Mouse (Mus musculus) adrenal gland, postnatal 36 days (tissue): Measurements from ENCODE around the gene Tcte1. TPM values are rescaled to one million over a fixed set of nuclear protein-coding genes. Genes with fewer than 3 reads are reported as not detected.

Experiments used
- DNase-seq, 2 experiments: peaks; one replicate each; pipeline ENCODE4 v3.0.0; 2021; ENCODE audit warnings: mixed read lengths in 1 of 2
- total RNA-seq, 2 experiments: library from RNA; stranded (reverse); gene quantifications; 2 replicates each; pipeline ENCODE4 v1.2.3; 2021

The Tcte1 gene
- total RNA-seq, 2 experiments from 2014 or later, result not detected

GRCm38 (mm10) chr17:45515204-45515726, 8.0 kb upstream of the Tcte1 start:
- DNase-seq, result no peak

- no peak for DNase-seq
These were observed 7.4 kb upstream of the Tcte1 start for GRCm38 (mm10) chr17:45515806-45516205.

- DNase-seq, result peak; percentile 73 to 78
These were observed 6.7 kb upstream of the Tcte1 start for GRCm38 (mm10) chr17:45516488-45516887.

GRCm38 (mm10) chr17:45517135-45517534, 6.1 kb upstream of the Tcte1 start:
- DNase-seq, result no peak

- no peak for DNase-seq
These were observed 5.6 kb upstream of the Tcte1 start for GRCm38 (mm10) chr17:45517549-45518215.

- DNase-seq, result no peak
These were observed 4.3 kb upstream of the Tcte1 start for GRCm38 (mm10) chr17:45518766-45519475.

GRCm38 (mm10) chr17:45520136-45520535, 3.1 kb upstream of the Tcte1 start:
- no peak for DNase-seq

- no peak for DNase-seq
These were observed 1.7 kb downstream of the Tcte1 start for GRCm38 (mm10) chr17:45524961-45525360.

GRCm38 (mm10) chr17:45526571-45526970, 3.3 kb downstream of the Tcte1 start:
- DNase-seq, result no peak

GRCm38 (mm10) chr17:45530346-45530782, 7.1 kb downstream of the Tcte1 start:
- no peak for DNase-seq

GRCm38 (mm10) chr17:45532896-45533295, 9.7 kb downstream of the Tcte1 start:
- no peak for DNase-seq

GRCm38 (mm10) chr17:45536264-45536663, 13.0 kb downstream of the Tcte1 start:
- peak; percentile 54 to 67 for DNase-seq

GRCm38 (mm10) chr17:45538394-45538793, 15.2 kb downstream of the Tcte1 start:
- no peak for DNase-seq

GRCm38 (mm10) chr17:45539664-45540063, 16.4 kb downstream of the Tcte1 start:
- no peak for DNase-seq

GRCm38 (mm10) chr17:45542129-45542528, 18.9 kb downstream of the Tcte1 start:
- no peak for DNase-seq

GRCm38 (mm10) chr17:45542705-45543104, 19.5 kb downstream of the Tcte1 start:
- DNase-seq, result no peak

GRCm38 (mm10) chr17:45543115-45543514, 19.9 kb downstream of the Tcte1 start:
- DNase-seq, result no peak

- DNase-seq, result no peak
These were observed 21.0 kb downstream of the Tcte1 start for GRCm38 (mm10) chr17:45544001-45544872.

- no peak for DNase-seq
These were observed 21.6 kb downstream of the Tcte1 start for GRCm38 (mm10) chr17:45544873-45545277.

- DNase-seq, result no peak
These were observed 22.2 kb downstream of the Tcte1 start for GRCm38 (mm10) chr17:45545278-45545961.

GRCm38 (mm10) chr17:45546941-45547340, 23.7 kb downstream of the Tcte1 start:
- DNase-seq, result no peak
